Mouse (Mus musculus): ENCODE results near the gene Kcnq4.

- no peak for TF ChIP-seq CTCF (conservative IDR thresholded peaks at IDR 0.05; ENCODE audit: low read length)
- no peak for TF ChIP-seq POU5F1 (IDR thresholded peaks at IDR 0.05; ENCODE audit: borderline replicate concordance, low read length)
Measured at GRCm38 (mm10) chr4:120729441-120729840, 19.0 kb downstream of the Kcnq4 start.
